Mouse (Mus musculus): ENCODE results near the gene Gm17428.
"Not testable (repeated sequence)": the region's sequence is repeated elsewhere in the genome, so short reads cannot be mapped to it uniquely, and the experiment has no call there.

Gene Gm17428

DNA sequence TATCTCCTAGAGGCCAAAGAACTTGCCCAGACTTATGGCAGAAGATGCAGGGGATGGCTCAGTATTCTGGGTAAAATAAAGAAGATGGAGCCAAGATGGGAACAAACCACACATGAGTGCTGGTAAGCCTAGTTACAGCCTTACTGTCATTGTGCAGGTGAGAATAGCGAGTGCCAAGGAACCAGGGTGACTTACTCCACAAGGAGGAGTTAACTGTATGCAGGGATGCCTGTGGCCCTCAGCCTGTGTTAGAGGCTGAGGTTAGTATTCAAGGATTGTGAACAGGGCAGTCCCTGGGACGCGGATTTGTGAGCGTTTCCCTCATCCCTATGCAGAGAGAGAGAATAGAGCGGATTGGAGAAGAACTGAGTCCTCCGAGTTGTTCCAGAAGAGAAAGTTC, 25.1 kb upstream of the Gm17428 start:
- DNase-seq (ENCODE audit: low spot score): no peak

DNA sequence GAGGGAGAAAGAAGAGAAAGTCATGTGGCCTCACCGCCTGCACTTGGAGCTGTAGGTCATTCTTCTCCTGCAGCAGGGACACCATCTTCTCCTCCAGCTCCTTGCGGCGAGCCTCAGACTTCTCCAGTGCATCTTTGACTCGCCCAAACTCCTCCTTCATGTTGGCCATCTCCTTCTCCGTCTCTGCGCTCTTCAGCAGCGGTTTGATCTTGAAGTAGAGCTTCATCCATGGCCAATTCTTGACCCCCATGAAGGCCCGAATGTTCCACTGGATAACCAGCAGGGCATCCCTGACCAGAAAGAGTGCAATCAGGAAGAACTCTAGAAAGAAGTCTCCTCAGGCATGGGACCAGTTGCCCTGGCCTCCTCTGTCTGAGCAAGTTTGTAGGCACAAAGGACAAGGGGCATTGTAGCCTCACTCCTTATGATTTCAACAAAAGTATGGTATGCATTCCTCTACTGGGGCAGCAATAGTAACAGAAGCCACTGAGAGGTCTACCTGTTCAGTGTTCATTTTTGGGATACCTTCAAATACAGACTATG, 23.0 kb upstream of the Gm17428 start:
- DNase-seq (ENCODE audit: low spot score): no peak

DNA sequence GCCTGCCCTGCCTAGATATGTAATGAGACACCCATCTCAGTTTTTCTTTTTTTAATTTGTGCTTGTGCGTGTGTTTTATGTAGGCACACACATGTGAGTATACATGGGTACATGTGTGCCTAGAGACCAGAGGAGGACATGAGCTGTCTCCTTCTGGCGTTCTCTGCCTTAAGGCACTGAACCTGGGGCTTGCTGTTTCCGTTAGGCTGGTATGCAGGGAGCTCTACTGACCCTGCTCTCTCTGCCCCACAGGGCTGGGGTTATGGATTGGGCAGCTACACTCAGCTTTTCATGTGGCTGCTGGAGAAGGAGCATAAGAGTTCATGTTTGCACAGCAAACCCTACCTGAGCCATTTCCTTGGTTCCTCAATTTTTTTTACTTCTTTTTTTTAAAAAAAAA, 22.3 kb upstream of the Gm17428 start:
- DNase-seq (ENCODE audit: low spot score): no peak

DNA sequence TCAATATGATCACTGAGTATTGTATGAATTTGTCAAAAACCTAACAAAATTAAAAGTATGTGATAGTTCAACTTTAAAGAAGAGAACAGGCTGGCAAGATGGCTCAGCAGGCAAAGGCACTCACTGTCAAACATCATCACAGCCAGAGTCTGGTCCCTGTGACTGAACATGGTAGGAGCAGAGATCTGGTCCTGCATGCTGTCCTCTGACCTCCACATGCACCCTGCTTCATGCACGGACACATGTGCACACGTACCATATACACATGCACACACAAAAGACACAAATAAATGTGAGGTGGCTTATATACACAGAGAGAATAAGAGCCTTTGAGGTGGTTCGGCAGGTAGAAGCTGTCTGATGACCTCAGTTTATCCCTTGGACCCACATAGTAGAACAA, 21.3 kb upstream of the Gm17428 start:
- DNase-seq (ENCODE audit: low spot score): no peak

- DNase-seq (ENCODE audit: low spot score): no peak
These were observed 20.2 kb upstream of the Gm17428 start for GRCm38 (mm10) chr14:54956533-54956932.

DNA sequence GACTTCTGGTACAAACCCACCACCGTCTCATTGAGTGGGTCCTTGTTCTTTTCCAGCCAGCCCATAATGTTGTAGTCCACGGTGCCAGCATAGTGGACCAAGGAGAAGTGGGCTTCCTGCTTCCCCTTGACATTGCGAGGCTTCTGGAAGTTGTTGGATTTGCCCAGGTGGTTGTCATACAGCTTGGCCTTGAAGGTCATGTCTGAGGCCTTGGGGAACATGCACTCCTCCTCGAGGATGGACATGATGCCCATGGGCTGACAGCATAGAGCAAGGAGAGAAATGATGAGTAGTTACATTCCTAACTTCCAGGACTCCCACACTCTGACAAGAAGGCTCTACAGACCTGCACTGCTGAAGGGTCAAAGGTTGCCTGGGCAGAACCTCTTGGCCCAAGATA, 18.2 kb upstream of the Gm17428 start:
- no peak for DNase-seq (ENCODE audit: low spot score)

DNA sequence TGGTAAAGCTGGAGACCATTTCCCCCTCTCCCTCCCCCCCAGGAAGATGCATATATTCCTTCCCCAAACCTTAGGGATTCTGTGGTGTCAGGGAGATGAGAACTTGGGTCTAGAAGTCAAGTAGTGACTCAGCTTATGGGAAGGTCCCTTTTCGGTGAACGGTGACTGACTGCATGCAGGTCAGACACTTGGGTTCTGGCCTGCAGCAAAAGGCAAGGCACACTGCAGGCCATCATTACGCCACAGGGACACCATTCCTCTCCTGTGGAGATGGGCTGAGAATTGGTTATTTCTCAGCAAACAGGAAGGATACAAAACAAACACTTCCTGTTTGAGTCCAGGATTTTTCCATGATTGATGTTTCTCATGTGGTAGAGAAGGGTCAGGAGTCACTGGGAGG, 17.5 kb upstream of the Gm17428 start:
- DNase-seq (ENCODE audit: low spot score): no peak

GRCm38 (mm10) chr14:54959853-54960613, 16.7 kb upstream of the Gm17428 start:
- DNase-seq (ENCODE audit: low spot score): not testable (repeated sequence)

- DNase-seq (ENCODE audit: low spot score): peak; percentile 33
These were observed 16.0 kb upstream of the Gm17428 start for GRCm38 (mm10) chr14:54960769-54961168.

- DNase-seq (ENCODE audit: low spot score): no peak
These were observed 15.2 kb upstream of the Gm17428 start for GRCm38 (mm10) chr14:54961487-54961886.

DNA sequence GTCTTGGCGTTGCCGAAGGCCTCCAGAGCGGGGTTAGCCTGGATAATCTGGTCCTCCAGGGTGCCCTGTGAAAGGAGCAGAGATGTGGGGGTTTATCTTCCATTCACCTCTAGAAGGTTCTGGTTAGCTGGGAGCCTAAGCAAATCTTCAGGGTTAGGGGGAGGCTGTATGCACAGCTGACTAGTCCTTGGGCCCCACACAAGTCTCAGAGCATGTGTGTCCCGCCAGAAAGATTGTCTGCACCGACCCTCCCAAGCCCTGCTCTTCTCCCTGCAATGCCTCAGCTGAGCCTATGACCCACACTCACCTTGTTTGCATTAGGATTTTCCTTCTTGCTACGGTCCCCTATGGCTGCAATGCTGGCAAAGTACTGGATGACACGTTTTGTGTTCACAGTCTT, 14.0 kb upstream of the Gm17428 start:
- no peak for DNase-seq (ENCODE audit: low spot score)

DNA sequence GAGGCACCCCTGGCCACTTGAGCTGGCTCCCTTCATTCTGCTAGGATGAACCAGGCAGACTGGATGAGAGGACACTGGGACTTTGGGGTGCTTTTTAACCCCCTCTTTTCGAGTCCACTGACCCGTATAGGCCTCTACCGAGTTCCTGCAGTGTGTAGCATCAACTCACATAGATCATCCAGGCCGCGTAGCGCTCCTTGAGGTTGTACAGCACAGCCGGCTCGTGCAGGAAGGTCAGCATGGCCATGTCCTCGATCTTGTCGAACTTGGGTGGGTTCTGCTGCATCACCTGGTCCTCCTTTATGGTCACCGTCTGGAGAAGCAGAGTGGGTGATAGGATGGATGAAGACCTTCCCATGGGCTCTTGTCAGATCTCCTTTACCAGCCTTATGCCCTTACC, 13.0 kb upstream of the Gm17428 start:
- DNase-seq (ENCODE audit: low spot score): no peak

- DNase-seq (ENCODE audit: low spot score): no peak
These were observed 11.7 kb upstream of the Gm17428 start for GRCm38 (mm10) chr14:54965044-54965443.

DNA sequence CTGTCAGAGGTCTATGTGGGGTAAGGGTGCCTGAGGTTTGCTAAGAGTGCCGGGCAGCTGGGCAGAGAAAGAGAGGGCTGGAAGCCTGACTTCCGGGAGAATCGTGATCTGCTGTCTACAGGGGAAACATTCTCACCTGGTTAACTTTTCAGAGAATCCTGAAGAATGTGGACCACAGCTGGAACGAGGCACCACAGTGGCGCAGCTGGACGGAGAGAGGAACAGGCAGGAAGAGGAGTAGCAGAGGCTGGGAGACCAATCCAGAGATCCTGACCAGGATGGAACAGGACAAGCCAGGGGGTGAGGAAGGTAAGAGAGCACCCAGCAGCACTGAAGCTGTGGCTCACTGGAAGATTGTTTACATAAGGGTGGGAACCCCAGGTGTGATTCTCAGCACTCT, 11.1 kb upstream of the Gm17428 start:
- DNase-seq (ENCODE audit: low spot score): no peak

- DNase-seq (ENCODE audit: low spot score): no peak
These were observed 10.3 kb upstream of the Gm17428 start, which contains the start of gene Myh6 for GRCm38 (mm10) chr14:54966320-54966977. TSS of gene Myh6 (minus strand) at chr14:54966927.

DNA sequence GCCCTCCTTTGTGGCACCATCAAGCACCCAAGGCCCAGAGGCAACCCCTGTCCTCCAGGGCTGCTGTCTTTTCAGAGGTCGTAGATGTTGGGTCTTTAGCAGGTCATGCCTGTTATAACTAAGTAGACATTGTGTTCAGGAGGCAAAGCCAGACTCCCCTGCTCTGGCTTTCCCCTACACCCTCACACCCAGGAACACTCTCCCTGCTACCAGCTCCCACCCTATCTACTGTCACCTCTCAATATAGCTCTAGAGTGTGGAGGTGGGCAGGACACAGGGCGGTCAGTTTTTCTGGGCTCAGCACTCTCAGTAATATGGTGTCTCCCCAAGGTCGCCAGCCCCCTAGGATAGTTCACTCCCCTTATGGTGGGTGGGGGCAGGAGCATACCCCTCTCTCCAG, 8.9 kb upstream of the Gm17428 start:
- no peak for DNase-seq (ENCODE audit: low spot score)

- DNase-seq (ENCODE audit: low spot score): no peak
These were observed 8.4 kb upstream of the Gm17428 start for GRCm38 (mm10) chr14:54968344-54968743.

DNA sequence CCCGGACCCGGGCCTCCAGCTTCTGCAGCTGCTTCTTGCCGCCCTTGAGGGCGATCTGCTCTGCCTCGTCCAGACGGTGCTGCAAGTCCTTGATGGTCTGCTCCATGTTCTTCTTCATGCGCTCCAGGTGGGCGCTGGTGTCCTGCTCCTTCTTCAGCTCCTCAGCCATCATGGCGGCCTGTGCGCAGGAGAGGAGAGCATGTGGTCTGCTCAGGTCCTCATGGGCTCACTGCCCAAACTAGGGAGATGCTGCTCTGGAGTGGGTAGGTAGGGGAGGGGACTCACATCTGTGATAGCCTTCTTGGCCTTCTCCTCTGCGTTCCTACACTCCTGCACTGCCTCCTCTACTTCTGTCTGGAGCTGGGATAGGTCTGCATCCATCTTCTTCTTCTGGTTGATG, 3.9 kb upstream of the Gm17428 start:
- DNase-seq (ENCODE audit: low spot score): not testable (repeated sequence)

DNA sequence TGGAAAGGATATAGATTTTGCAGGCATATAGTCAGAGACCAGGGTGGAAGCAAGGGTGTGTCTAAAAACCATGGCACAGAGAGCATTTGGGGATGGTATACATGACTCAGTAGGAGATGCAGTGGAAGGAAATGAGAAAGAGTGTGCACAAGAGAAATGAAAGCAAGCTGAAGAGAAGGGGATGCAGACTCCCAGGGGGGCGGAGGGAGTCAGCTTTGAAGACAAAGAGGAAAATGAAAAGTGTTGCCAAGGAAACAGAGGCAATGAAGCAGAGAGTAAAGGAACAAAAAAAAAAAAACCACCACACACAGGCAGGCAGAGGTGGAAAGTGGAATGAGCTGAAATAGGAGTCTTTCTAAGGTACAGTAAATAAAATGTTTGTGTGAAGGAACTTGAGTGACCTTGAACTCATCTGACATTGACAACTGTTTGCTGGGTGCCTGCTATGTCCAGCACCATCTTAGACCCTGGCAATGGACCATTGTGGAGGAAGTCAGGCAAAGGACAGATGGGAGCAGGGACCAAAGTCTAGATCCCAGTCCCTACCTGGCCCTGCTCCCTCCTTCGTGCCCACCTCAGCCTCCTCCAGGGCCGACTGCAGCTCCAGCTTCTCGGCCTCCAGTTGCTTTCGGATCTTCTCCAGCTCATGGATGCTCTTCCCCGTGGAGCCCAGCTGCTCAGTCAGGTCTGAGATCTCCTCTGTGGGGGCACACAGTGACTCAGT, 2.5 kb upstream of the Gm17428 start:
- no peak for DNase-seq (ENCODE audit: low spot score)

DNA sequence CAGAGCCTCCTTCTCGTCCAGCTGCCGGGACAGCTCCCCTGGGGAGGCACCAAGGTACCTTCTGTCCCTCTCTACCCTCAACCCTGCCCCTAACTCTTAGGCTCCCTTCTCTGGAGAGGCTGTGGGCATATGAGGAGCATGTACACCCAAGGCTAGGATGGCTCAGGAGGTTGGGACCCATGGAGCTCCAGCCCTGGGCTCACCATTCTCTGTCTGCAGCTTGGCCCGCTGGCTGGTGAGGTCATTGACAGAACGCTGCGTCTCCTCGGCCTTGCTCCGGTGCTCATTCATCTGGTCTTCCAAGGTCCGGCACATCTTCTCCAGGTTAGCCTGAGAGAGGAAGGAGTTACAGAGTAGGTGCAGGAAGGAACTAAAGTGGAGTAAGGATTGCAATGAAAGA, 1.9 kb downstream of the Gm17428 start:
- no peak for DNase-seq (ENCODE audit: low spot score)

- DNase-seq (ENCODE audit: low spot score): no peak
These were observed 5.2 kb downstream of the Gm17428 start for GRCm38 (mm10) chr14:54981934-54982333.

DNA sequence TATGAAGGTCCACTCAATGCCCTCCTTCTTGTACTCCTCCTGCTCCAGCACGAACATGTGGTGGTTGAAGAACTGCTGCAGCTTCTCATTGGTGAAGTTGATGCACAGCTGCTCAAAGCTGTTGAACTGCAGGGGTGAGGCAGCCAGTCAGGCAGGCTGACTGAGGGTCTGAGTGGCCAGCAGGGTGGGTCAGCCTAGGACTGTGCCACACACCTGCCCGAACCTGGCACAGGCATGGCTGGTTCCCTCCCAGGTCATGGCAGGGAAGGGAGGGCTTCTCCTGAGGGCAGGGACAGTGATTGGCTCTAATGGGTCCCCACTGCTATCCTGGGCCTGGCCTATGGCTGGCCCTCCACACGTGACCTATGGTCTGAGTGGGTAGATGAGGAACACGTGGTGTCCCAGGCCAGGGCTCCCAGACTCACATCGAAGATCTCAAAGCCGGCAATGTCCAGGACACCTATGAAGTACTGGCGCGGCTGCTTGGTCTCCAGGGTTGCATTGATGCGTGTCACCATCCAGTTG, 11.7 kb downstream of the Gm17428 start:
- DNase-seq (ENCODE audit: low spot score): not testable (repeated sequence)

DNA sequence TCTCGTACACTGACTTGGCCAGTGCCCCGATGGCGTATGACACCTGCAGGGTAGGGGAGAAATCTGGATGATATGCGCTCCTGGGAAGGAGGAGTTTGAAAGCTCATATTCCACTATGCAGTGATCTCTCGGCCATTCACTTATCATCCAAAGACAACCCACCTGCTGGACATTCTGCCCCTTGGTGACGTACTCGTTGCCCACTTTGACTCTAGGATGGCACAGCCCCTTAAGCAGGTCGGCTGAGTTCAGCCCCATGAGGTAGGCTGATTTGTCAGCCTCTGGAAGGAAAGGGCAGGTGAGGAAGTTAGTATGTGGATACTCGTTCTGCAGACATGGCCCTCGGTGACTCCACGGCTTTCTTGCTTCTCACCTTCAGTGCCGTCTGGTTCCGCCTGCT, 12.1 kb downstream of the Gm17428 start:
- no peak for DNase-seq (ENCODE audit: low spot score)

All from embryo, embryonic 10 days (tissue).